Mouse (Mus musculus) testis, adult 2 months (tissue): ENCODE results near the gene Armc10. TPM values are rescaled to one million over a fixed set of nuclear protein-coding genes. Genes with fewer than 3 reads are reported as not detected.

Experiments
- H3K27ac ChIP-seq: fragments of 200-500 bp; 2 replicates; pipeline ENCODE4 v1.5.1; 2012; ENCODE audit warnings: low read depth, low read length; ENCODE audit not compliant: control insufficient read depth, insufficient read depth
- H3K27me3 ChIP-seq: fragments of 200-500 bp; 2 replicates; pipeline ENCODE4 v1.6.1; 2012; ENCODE audit warnings: mild to moderate bottlenecking, low read length, moderate library complexity; ENCODE audit not compliant: control insufficient read depth, insufficient read depth
- H3K36me3 ChIP-seq: fragments of 200-500 bp; 2 replicates; pipeline ENCODE4 v1.6.1; 2012; ENCODE audit warnings: mild to moderate bottlenecking, low read length; ENCODE audit not compliant: control insufficient read depth, insufficient read depth
- H3K4me1 ChIP-seq: fragments of 200-500 bp; 2 replicates; pipeline ENCODE4 v1.6.1; 2012; ENCODE audit warnings: low read length; ENCODE audit not compliant: control insufficient read depth, insufficient read depth
- H3K4me3 ChIP-seq: fragments of 200-500 bp; 2 replicates; pipeline ENCODE4 v1.5.1; 2012; ENCODE audit warnings: low read depth, mild to moderate bottlenecking, low read length, moderate library complexity, mixed read lengths; ENCODE audit not compliant: control insufficient read depth
- CTCF ChIP-seq: fragments of 200-500 bp; IDR thresholded peaks from 2 replicates; pipeline ENCODE4 v1.5.1; 2012; ENCODE audit warnings: low read depth, mild to moderate bottlenecking, inconsistent platforms, low read length, moderate library complexity; ENCODE audit not compliant: control insufficient read depth, insufficient read depth, insufficient replicate concordance
- POLR2A ChIP-seq: fragments of 200-500 bp; IDR thresholded peaks from 2 replicates; pipeline ENCODE4 v1.6.1; 2012; ENCODE audit warnings: low read depth, mild to moderate bottlenecking, inconsistent platforms, low read length, moderate library complexity; ENCODE audit not compliant: control insufficient read depth
- polyA plus RNA-seq: library from polyadenylated mRNA; depleted of rRNA; stranded (reverse); fragments of >200 nt; gene quantifications from 2 replicates; pipeline ENCODE4 v1.2.3, GENCODE M21; 2012

Gene Armc10
- polyA plus RNA-seq, 1 experiment, result 8.9 TPM

DNA sequence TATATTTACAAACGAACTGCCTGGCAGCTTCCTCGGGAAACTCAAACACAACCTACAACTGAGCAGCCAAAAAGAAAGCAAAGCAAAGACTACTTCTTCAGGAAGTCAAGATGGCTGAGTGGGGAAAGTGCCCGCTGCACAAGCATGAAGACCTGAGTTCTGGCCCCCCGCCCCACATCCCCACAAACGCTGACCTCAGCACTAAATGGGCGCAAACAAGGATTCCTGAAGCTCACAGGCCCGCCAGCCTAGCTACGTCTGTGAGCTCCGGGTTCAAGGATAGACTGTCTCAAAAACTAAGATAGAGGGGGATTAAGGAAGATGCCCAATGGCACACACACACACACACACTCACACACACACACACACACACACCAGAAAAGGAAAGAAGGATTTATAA is 32.8 kb downstream of the Armc10 start:
- H3K27me3 ChIP-seq, result no peaks in the 10 kb centered on the region
- H3K36me3 ChIP-seq, result no peaks in the 10 kb centered on the region; the same call in 1 of the 2 replicates
- no peak overlapping the region for H3K27ac ChIP-seq
- H3K4me3 ChIP-seq, result no peak overlapping the region
- TF ChIP-seq POLR2A, result no peak
- TF ChIP-seq CTCF, result no peak
- H3K4me1 ChIP-seq, result no peaks in the 10 kb centered on the region; the same call in 1 of the 2 replicates

DNA sequence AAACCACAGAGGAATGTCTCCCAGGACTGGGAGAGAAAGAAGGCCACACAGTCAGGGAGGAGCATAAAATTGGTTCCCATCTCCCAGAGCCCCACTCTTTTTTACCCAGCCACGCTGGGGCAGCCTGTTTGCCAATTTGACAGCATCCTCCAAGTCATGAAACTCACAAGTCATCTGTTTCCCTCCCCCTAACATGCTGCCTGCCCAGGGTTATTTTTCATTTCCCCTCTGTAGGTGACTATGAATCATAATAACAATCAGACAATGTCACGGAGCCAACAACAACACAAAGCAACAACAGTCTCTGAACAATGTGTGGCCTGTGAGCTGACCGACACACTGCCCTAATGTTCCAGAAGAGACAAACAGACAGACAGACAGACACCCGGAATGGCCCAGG is 34.4 kb downstream of the Armc10 start:
- Histone ChIP-seq H3K4me1 (no peaks in the 10 kb centered on the region; the same call in none of the 2 replicates), H3K36me3 (no peaks in the 10 kb centered on the region; the same call in 1 of the 2 replicates), H3K27me3 (no peaks in the 10 kb centered on the region), H3K27ac (no peak overlapping the region), H3K4me3 (no peak overlapping the region)
- TF ChIP-seq POLR2A (no peak), CTCF (no peak)

DNA sequence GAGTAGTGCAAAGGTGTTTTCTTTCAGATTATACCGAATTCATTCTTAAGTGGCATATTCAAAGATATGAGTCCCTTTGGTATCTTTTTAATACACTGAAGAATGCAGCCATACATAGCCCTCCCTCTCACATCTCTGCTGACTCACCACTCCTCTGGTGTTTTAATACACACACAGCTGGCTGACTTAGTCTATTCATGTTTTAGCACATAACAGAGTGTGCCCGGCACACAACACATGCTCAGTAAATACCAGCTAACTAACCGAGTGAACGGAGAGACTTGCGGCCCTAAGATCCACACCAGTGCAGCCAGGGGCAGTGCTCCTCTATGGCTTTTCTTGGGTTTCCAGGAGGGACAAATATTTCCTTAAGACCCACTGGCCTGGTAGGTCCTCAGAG is 35.3 kb downstream of the Armc10 start:
- Histone ChIP-seq H3K27me3 (no peaks in the 10 kb centered on the region), H3K36me3 (no peaks in the 10 kb centered on the region; the same call in 1 of the 2 replicates), H3K4me3 (no peak overlapping the region), H3K27ac (no peak overlapping the region), H3K4me1 (no peaks in the 10 kb centered on the region; the same call in 1 of the 2 replicates)
- no peak for TF ChIP-seq CTCF
- TF ChIP-seq POLR2A, result no peak

DNA sequence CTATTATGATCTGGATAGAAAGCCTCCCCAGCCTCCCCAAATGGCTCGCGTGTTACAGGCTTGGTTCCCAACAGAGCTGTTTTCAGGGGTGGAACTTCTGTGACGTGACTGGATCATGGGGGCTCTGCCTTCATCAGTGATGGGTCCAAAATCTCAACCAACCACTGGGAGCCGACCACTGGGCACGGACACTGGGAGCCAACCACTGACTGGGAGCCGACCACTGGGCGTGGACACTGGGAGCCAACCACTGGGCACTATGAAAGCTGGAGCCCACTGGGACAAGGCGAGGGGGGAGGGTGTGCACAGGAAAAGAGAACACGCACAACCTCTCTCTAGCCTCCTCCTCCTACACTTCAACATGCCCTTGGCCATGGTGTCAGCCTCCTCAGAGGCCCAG is 38.2 kb downstream of the Armc10 start:
- H3K27ac ChIP-seq, result no peak overlapping the region
- no peak for TF ChIP-seq CTCF
- no peak for TF ChIP-seq POLR2A
- H3K4me1 ChIP-seq, result peaks cover 3% of the 10 kb centered on the region
- no peak overlapping the region for H3K4me3 ChIP-seq
- no peaks in the 10 kb centered on the region for H3K27me3 ChIP-seq
- no peaks in the 10 kb centered on the region; the same call in 1 of the 2 replicates for H3K36me3 ChIP-seq

DNA sequence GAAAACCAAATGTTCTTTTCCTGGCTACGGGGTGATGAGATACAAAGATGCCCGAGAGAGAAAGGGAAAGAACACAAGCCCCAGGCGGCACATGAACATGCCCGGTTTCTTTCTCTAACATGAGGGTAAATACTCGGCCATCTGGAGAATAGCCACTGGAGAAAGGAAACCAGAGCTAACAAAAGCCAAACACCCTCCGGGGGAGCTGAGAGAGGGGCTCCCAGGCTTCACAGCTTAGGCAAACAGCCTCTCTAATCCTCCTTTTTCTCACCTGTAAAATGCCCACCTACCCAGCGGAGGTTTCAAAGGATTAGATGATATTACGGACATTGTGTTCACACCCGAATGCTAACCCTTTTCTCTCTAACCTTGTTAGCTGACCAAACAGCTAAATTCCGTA is 39.4 kb downstream of the Armc10 start:
- H3K36me3 ChIP-seq, result no peaks in the 10 kb centered on the region; the same call in 1 of the 2 replicates
- H3K27ac ChIP-seq, result no peak overlapping the region
- H3K4me3 ChIP-seq, result no peak overlapping the region
- TF ChIP-seq CTCF (no peak), POLR2A (no peak)
- H3K4me1 ChIP-seq, result peaks cover 8% of the 10 kb centered on the region
- H3K27me3 ChIP-seq, result no peaks in the 10 kb centered on the region

DNA sequence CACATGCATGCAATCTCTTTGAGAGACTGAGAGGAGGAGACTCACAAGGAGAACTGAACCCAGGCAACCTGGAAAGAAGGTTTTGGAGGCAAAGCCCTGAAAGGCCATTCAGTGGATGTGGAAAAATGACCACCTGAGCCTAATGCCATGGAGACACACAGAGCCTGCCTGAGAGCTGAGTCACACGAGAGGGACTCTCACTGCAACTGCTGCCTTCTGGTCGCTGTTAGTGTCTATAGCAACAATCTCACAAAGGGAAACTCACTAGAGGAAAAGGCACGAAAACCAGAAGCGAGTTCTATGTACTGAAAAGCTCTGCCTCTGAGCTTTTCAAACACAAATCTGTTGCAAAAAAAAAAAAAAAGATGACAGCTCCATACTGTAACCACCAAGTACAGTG is 41.4 kb downstream of the Armc10 start:
- peaks cover 8% of the 10 kb centered on the region for H3K4me1 ChIP-seq
- H3K36me3 ChIP-seq, result no peaks in the 10 kb centered on the region
- H3K27ac ChIP-seq, result no peak overlapping the region
- H3K4me3 ChIP-seq, result no peak overlapping the region
- H3K27me3 ChIP-seq, result no peaks in the 10 kb centered on the region
- TF ChIP-seq POLR2A, result no peak

DNA sequence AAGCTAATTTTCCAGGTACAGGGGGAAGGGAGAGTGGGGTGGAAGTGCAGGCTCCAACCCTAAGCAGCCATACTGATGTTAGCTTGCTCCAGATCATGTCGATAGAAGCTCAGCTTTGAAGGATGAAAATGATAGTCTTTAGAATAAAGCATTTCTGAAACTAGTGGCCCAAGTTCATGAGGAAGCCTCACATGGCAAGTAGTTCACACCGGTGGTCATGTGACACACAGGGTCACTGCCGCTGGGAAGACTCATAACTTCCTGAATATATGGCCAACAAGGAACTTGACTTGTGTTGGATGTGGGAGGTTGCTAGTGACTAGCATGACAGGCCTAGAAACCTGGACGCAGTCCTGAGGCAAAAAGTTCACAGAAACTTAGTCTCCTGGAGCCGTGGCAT is 46.6 kb downstream of the Armc10 start:
- no peak for TF ChIP-seq CTCF
- no peak for TF ChIP-seq POLR2A
- H3K36me3 ChIP-seq, result no peaks in the 10 kb centered on the region

DNA sequence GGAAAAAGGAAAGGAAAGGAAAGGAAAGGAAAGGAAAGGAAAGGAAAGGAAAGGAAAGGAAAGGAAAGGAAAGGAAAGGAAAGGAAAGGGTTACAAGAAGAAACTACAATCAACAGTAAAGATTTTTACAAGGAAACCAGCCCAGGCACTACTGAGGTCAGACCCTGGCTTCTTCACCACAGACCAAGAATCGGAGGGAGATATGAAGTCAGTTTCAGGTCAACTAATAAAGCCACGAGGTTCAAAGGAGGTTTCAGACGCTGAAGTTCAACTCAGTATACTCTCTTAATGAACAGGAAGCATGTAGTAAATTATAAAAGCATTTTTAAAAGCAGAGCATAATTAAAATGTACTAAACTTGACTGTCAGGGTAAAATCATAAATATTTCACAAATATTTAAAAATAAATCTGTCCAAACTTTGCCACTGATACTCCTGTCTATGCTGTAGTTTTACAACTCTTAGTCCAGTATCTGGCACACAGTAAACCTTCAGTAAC is 47.8 kb downstream of the Armc10 start:
- H3K4me3 ChIP-seq, result no peak overlapping the region

More for the DNA sequence above, 46.6 kb downstream of the Armc10 start:
- Histone ChIP-seq H3K4me1 (peaks cover 8% of the 10 kb centered on the region), H3K27ac (no peak overlapping the region), H3K4me3 (no peak overlapping the region), H3K27me3 (no peaks in the 10 kb centered on the region)

More for the DNA sequence above, 47.8 kb downstream of the Armc10 start:
- H3K36me3 ChIP-seq, result no peaks in the 10 kb centered on the region
- no peak for TF ChIP-seq POLR2A
- TF ChIP-seq CTCF, result no peak
- H3K27ac ChIP-seq, result no peak overlapping the region
- H3K4me1 ChIP-seq, result peaks cover 6% of the 10 kb centered on the region
- H3K27me3 ChIP-seq, result no peaks in the 10 kb centered on the region
